ENCODE assay signal across 14 mouse cellular contexts in genomic region chr1:167093551-167093950, GRCm38 (mm10).
"Had no signal": no experiment of that assay in that cellular context is flagged by ENCODE, and none has a peak within 500 bp of the region (broad histone marks: within the 10 kb centered on the region; RNA-seq: fewer than 3 reads in every experiment).

No protein-coding gene starts in this region.

- DNase-seq: gastrocnemius, adult 2 months; gastrocnemius, postnatal 10 days; gastrocnemius, postnatal 25 days; heart, adult 2 months; heart, postnatal 10 days; kidney, adult 11 months; kidney, adult 2 months; kidney, adult 9 months; kidney, postnatal 14 days; kidney, postnatal 36 days; liver; liver, embryonic 13.5 days had no signal

- ATAC-seq: hindbrain, postnatal 0 days; intestine, embryonic 16.5 days had no signal
